Mouse (Mus musculus) stomach, postnatal 0 days (tissue): ENCODE data around the gene Hist1h2bh.

Source experiments
- CTCF ChIP-seq: IDR thresholded peaks from 2 replicates; pipeline ENCODE4 v1.5.1; 2016; ENCODE audit warnings: antibody characterized with exemption, low read depth, mild to moderate bottlenecking, moderate library complexity
- EP300 ChIP-seq: optimal IDR thresholded peaks from 2 replicates; pipeline ENCODE3; 2016; ENCODE audit warnings: antibody characterized with exemption

GRCm38 (mm10) chr13:23586940-23587225 is 43.7 kb upstream of the Hist1h2bh start:
- no peak for TF ChIP-seq CTCF
- TF ChIP-seq EP300 = no peak
